Mouse (Mus musculus) spleen, embryonic (tissue): ENCODE results near the gene Kcnk13.

Experiments used
- CTCF ChIA-PET: fragments of 350-600 bp; sonication (Branson Sonifier 250); formaldehyde crosslinking; loops from one replicate; lab custom pipeline; 2022; lab: Charles Lee

The Kcnk13 gene

GRCm38 (mm10) chr12:100079636-100080286 is 115.5 kb downstream of the Kcnk13 start:
- CTCF ChIA-PET = interaction anchor here (0.6 kb wide), 1 partner anchor 683 kb away, joined by 3 read pairs; no protein-coding TSS in a partner anchor

GRCm38 (mm10) chr12:100088026-100088425 is 123.7 kb downstream of the Kcnk13 start:
- CTCF ChIA-PET = no interaction called here

DNA sequence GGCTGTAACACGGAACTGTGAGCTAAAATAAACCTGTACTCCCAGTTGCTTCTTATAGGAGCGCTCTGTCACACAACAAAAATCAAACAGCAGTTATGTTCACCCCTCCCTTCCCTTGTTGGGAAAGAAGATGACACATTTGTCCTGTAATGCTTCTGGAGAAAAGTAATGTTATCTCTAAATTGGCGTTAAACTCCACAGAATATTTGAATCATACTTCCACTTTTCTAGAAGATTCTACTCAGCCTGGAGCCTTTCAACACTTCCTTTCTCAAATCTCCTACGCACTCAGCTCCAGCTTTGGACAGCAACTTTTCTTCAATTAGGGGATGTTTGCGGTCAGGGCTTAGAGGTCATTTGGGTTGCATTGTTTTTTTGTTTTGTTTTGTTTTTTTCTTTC is 125.0 kb downstream of the Kcnk13 start:
- CTCF ChIA-PET = no interaction called here

DNA sequence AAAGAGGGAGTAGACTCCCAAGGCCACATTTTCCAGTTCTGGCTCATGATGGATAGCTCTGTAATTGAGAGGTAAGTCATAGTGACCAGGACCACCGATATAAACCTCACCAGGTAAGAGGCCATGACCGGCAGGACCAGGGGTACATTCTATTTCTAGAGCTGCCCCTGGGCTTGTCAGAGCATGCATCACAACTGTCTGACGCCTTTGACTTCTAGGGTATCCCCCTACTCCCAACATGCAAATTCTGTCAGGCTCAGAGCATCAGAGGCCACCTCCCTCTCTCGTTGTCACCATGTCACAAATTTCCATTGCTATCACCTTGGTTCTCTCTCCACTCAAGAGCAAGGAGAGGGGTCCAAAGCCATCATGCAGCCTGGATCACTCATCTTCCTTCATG is 126.5 kb downstream of the Kcnk13 start:
- CTCF ChIA-PET = no interaction called here

DNA sequence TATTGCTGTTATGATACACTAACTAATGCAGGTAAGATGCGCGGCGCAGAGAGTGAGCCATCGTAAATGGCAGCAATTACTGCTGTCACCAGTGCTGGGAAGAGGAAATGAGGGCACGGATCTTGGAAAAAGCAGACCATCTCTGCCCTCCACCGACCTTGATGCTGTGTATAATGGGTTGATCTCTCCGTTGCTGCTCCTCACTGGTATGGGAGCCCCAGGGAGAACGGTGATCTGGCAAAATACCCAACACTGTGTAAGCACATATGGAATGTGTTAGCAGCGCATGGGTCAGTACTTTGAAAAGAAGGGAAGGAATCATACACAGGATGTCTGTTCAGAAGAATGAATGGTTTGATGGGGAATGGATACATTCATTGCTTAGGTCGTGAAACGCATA is 128.7 kb downstream of the Kcnk13 start:
- CTCF ChIA-PET = interaction anchor here (0.5 kb wide), 1 partner anchor 84 kb away, joined by 3 read pairs; no protein-coding TSS in a partner anchor

- CTCF ChIA-PET = interaction anchor here (0.6 kb wide), 1 partner anchor 943 kb away, joined by 3 read pairs; no protein-coding TSS in a partner anchor
These were observed 135.8 kb downstream of the Kcnk13 start for GRCm38 (mm10) chr12:100099971-100100706.

DNA sequence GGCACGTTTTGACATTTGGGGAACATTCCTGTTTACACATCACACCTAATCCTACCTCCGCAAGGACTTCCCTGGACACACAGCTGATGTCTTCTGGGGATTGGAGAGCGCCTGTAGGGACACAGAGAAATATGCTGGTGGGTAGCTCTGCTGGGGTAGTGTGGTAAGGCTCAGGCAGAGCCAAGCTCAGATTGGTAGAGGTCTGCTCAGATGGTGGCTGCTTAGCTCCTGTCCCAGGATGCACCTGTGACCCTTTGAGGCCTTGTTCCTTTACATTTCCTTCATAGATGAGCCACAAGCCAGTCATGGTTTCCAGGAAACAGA is 136.4 kb downstream of the Kcnk13 start:
- CTCF ChIA-PET = interaction anchor here (0.6 kb wide), 1 partner anchor 944 kb away, joined by 3 read pairs; no protein-coding TSS in a partner anchor

GRCm38 (mm10) chr12:100101651-100102050 is 137.4 kb downstream of the Kcnk13 start:
- CTCF ChIA-PET = no interaction called here

- CTCF ChIA-PET = no interaction called here
These were observed 140.2 kb downstream of the Kcnk13 start for GRCm38 (mm10) chr12:100104530-100104929.

DNA sequence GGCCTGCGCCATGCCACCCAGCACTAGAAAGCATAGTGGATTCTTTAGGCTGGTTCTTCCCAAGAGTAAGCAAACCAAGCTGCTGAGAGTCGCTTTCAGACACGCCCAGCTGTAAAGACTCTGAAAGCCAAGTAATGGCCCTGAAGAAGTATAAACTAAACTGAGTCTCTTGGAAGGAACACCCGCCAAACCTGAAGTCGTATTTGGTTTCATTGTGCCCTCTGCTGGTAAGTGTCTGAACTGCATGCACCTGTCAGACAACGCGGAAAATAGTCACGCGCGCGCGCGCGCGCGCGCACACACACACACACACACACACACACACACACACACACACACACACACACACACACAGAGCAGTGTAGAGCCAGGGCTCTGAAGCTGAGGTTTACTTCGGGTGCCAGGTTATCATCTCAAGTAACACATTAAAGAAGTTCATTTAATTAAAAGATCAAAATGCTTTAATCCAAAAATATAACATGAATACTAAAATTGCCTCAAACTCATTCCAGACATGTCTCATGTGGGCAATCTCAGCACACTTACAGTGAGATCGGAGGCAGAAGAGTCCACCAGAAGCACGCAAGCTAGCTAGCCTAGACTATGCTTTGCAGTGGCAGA is 142.1 kb downstream of the Kcnk13 start:
- CTCF ChIA-PET = interaction anchor here (0.6 to 1.6 kb wide), 10 partner anchors 8 to 806 kb away, joined by 3 to 9 read pairs (median 4); no protein-coding TSS in a partner anchor

DNA sequence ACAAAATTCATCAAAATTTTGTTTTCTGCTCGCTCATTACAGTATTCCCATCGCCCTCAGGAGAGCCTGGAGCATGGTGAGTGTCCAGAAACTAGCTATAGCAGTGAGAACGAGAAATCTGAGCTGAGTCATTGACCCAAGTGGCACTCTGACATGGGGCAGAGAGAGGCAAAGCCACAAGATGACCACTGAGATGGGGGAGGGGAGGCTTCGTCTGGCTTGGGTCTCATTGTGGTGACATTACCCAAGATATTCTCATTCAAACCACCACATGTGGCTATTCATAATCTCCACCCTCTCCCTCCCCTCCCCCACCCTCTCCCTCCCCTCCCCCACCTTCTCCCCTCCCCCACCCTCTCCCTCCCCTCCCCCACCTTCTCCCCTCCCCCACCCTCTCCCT is 143.1 kb downstream of the Kcnk13 start:
- CTCF ChIA-PET = interaction anchor here (1.6 kb wide), 1 partner anchor 174 kb away, joined by 6 read pairs; no protein-coding TSS in a partner anchor

DNA sequence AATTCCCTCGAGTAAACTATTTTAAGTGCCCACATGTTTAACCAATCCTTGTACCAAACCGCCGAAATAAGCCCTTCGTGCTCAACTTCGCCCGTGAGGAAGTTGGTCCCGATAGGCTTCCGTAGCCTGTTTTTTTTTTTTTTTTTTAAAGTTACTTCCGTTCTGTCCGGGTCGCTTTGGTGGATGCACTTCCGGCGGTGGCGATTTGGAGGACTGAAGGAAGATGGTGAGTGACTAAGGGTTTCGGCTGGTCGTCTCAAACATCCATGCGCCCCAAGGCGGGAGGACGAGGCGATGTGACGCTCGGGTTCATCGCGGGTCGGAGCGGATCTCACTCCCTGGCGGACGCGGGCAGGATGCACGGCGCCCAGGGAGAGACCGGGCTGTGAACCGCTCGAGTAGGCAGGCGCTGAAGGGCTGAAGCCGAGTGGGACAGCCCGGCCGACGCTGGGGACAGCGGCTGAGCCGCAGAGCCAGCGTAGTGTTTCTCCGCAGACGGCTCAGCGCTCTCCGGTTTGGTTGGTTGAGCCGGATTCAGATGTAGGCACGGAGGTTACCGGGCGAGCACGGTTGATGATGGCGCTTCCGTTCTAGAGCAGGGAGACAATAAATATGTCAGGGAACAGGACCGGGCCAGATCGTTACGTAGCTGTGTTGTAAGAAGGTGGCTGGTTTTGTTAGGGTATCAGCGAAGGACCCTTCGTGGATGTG is 145.8 kb downstream of the Kcnk13 start, which contains the start of gene Psmc1:
Gene Psmc1, plus strand, starts transcription at position 169 of the 711 bp plus-strand sequence.
- CTCF ChIA-PET = no interaction called here
